Mouse (Mus musculus) thymus, adult 2 months (tissue): Measurements from ENCODE around the gene Tomm70a. TPM values are rescaled to one million over a fixed set of nuclear protein-coding genes. Genes with fewer than 3 reads are reported as not detected.

ENCODE experiments used
- DNase-seq: peaks from one replicate; pipeline ENCODE4 v3.0.0; 2021
- H3K27ac ChIP-seq: fragments of 200-500 bp; 2 replicates; pipeline ENCODE4 v1.5.1; 2012; ENCODE audit warnings: low read length, control low read depth; ENCODE audit not compliant: control insufficient read depth, insufficient read depth
- H3K27me3 ChIP-seq: fragments of 200-500 bp; 2 replicates; pipeline ENCODE4 v1.6.1; 2012; ENCODE audit warnings: mild to moderate bottlenecking, low read length, moderate library complexity, mixed read lengths; ENCODE audit not compliant: control insufficient read depth, insufficient read depth
- H3K36me3 ChIP-seq: fragments of 200-500 bp; 2 replicates; pipeline ENCODE4 v1.6.1; 2012; ENCODE audit warnings: mild to moderate bottlenecking, low read length, moderate library complexity; ENCODE audit not compliant: control insufficient read depth, insufficient read depth
- H3K4me1 ChIP-seq: fragments of 200-500 bp; replicated peaks from 2 replicates; pipeline ENCODE4 v1.6.1; 2012; ENCODE audit warnings: low read length; ENCODE audit not compliant: control insufficient read depth, insufficient read depth
- H3K4me3 ChIP-seq: fragments of 200-500 bp; 2 replicates; pipeline ENCODE4 v1.5.1; 2012; ENCODE audit warnings: mild to moderate bottlenecking, low read length, control low read depth, moderate library complexity; ENCODE audit not compliant: control insufficient read depth, insufficient read depth
- CTCF ChIP-seq: fragments of 200-500 bp; IDR thresholded peaks from 2 replicates; pipeline ENCODE4 v1.5.1; 2012; ENCODE audit warnings: mild to moderate bottlenecking, control low read depth, low read length, moderate library complexity, borderline replicate concordance; ENCODE audit not compliant: control insufficient read depth, poor library complexity, insufficient read depth; ENCODE audit errors: extremely low read depth
- POLR2A ChIP-seq: fragments of 200-500 bp; IDR thresholded peaks from 2 replicates; pipeline ENCODE4 v1.6.1; 2012; ENCODE audit warnings: mild to moderate bottlenecking, low read length, control low read depth, moderate library complexity; ENCODE audit not compliant: control insufficient read depth, poor library complexity, insufficient read depth; ENCODE audit errors: extremely low read depth
- whole genome bisulfite sequencing: fragments of 180-500 bp; shearing (Covaris S2); methylation state at CpG from one replicate; pipeline ENCODE4 v1.1.7; 2018; 5-methylcytosine and 5-hydroxymethylcytosine counted together
- polyA plus RNA-seq: library from polyadenylated mRNA; depleted of rRNA; stranded (reverse); fragments of >200 nt; gene quantifications from 2 replicates; pipeline ENCODE4 v1.2.3, GENCODE M21; 2012; rRNA removed

Gene Tomm70a
- polyA plus RNA-seq, 1 experiment, result 14.7 TPM

DNA sequence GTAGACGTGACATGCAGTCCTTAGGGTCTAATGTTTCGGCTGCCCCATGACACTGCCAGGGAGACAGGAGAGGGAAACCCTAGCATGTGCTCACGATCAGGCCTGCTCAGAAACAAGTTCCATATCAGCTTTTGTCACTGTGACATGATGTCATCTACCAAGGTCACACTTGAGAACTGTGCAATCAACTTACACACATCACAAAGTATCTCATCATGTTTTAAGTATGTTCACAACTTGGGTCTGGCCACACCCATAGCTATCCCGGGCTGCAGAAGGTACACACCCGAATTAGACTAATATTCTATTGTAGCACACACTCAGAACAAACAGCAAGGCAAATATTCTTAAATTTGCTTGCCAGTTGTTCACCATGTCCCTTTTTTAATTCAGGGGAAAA, 60.5 kb downstream of the Tomm70a start:
- Histone ChIP-seq H3K27ac (no peak overlapping the region), H3K27me3 (no peaks in the 10 kb centered on the region), H3K4me1 (no peaks in the 10 kb centered on the region), H3K36me3 (peaks cover 18% of the 10 kb centered on the region), H3K4me3 (no peak overlapping the region)
- WGBS, result 95% methylated on average over 5 of the region's 5 CpGs
- no peak for DNase-seq
- TF ChIP-seq POLR2A (no peak), CTCF (no peak)

- peaks cover 29% of the 10 kb centered on the region for H3K36me3 ChIP-seq
- TF ChIP-seq CTCF (no peak), POLR2A (no peak)
- DNase-seq, result no peak
- no peak overlapping the region for H3K27ac ChIP-seq
- H3K4me1 ChIP-seq, result no peaks in the 10 kb centered on the region
- WGBS, result 98% methylated on average over 4 of the region's 4 CpGs
- H3K27me3 ChIP-seq, result no peaks in the 10 kb centered on the region
- H3K4me3 ChIP-seq, result no peak overlapping the region
These were observed 65.1 kb downstream of the Tomm70a start for GRCm38 (mm10) chr16:57186618-57187017.

GRCm38 (mm10) chr16:57189493-57189892, 68.0 kb downstream of the Tomm70a start:
- DNase-seq, result no peak
- 45% methylated on average over 2 of the region's 2 CpGs for WGBS
- TF ChIP-seq CTCF, result no peak
- no peak for TF ChIP-seq POLR2A
- H3K27ac ChIP-seq, result no peak overlapping the region
- peaks cover 16% of the 10 kb centered on the region for H3K36me3 ChIP-seq
- no peaks in the 10 kb centered on the region for H3K4me1 ChIP-seq
- H3K27me3 ChIP-seq, result no peaks in the 10 kb centered on the region
- H3K4me3 ChIP-seq, result no peak overlapping the region

DNA sequence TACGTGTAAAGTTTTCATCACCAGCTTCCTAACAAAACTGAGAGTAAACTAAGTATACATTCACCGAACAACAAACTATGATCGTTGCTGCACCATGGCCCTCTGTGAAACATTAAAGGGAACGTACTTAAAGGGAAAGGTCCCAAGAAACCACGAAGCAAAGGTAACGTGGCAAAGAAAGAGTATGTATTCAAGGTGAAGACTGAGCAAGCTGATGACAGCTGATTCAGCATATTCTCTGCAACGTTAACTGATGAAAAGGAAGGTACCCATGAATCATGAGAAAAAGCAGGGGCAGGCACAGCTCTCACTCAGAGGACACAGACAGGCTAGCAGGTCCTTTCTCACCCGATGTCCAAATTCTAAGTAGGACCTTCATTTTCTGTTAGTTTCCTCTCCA, 68.9 kb downstream of the Tomm70a start:
- TF ChIP-seq POLR2A (no peak), CTCF (no peak)
- Histone ChIP-seq H3K36me3 (peaks cover 16% of the 10 kb centered on the region), H3K4me1 (no peaks in the 10 kb centered on the region), H3K4me3 (no peak overlapping the region), H3K27ac (no peak overlapping the region), H3K27me3 (no peaks in the 10 kb centered on the region)
- 86% methylated on average over 8 of the region's 8 CpGs for WGBS
- no peak for DNase-seq

DNA sequence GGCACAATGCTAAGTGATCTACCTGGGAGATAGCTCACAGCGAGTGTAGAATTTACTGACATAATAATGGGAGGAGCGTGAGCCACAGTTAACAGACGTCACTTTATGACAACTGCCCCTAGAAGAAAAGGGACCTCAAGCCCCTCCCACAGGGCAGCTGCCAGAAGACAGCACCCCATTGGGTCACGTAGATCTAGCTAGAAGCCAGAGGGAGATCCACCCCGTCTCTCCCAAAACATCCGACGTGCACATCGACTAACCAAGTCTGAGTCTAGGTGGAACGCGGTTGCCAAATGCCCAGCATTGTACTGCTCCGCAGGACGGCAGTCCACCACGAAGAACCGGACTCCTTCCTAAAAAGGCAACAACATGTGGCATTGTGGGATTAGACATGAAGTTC, 69.7 kb downstream of the Tomm70a start:
- TF ChIP-seq CTCF, result no peak
- TF ChIP-seq POLR2A, result no peak
- Histone ChIP-seq H3K27me3 (no peaks in the 10 kb centered on the region), H3K4me1 (no peaks in the 10 kb centered on the region), H3K36me3 (peaks cover 16% of the 10 kb centered on the region), H3K27ac (no peak overlapping the region), H3K4me3 (no peak overlapping the region)
- no peak for DNase-seq
- 98% methylated on average over 14 of the region's 14 CpGs for WGBS

DNA sequence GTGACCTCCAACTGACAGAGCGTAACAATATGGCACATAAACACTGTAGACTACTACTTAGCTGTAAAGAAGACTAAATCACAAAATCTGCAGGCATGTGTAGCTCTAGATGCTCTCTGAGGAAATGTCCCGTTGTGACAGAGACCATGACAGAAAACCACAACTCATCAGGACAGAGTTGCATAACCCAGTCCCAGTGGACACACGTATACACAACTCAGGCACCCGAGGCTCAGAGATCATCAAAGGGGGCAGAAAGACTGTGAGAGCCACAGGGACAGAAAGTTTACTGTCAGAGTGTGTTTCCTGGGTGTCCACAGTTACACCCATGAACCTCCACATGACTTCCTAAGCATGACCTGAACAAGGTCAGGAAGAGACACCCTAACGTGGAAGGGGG, 75.1 kb downstream of the Tomm70a start:
- Histone ChIP-seq H3K4me3 (no peak overlapping the region), H3K27me3 (no peaks in the 10 kb centered on the region), H3K4me1 (no peaks in the 10 kb centered on the region), H3K27ac (no peak overlapping the region), H3K36me3 (peaks cover 10% of the 10 kb centered on the region)
- 86% methylated on average over 5 of the region's 5 CpGs for WGBS
- no peak for DNase-seq
- TF ChIP-seq POLR2A (no peak), CTCF (no peak)

GRCm38 (mm10) chr16:57197281-57197680, 75.8 kb downstream of the Tomm70a start:
- H3K27ac ChIP-seq, result no peak overlapping the region
- no peak overlapping the region for H3K4me3 ChIP-seq
- WGBS, result 92% methylated on average over 3 of the region's 3 CpGs
- no peaks in the 10 kb centered on the region for H3K4me1 ChIP-seq
- DNase-seq, result no peak
- no peaks in the 10 kb centered on the region for H3K27me3 ChIP-seq
- H3K36me3 ChIP-seq, result peaks cover 6% of the 10 kb centered on the region
- TF ChIP-seq POLR2A (no peak), CTCF (no peak)

Other genes with a start within 250 kb of the Tomm70a start
- 1.2 and 2.7 TPM in 2 replicates for gene Tmem45a, start 235.5 kb upstream of the Tomm70a start, polyA plus RNA-seq
- gene Lnp1, start 193.6 kb upstream of the Tomm70a start, polyA plus RNA-seq, result not detected in 2 replicates
- 0.07 TPM in 1 of 2 replicates, not detected in the other for gene Tmem45a2, start 50.3 kb upstream of the Tomm70a start, polyA plus RNA-seq
- 14.4 and 18.4 TPM in 2 replicates for gene Nit2, start 45.6 kb downstream of the Tomm70a start, polyA plus RNA-seq
- gene Tbc1d23, start 109.8 kb downstream of the Tomm70a start, polyA plus RNA-seq, result 15.7 and 17.5 TPM in 2 replicates
- gene Tmem30c, start 171.2 kb downstream of the Tomm70a start, polyA plus RNA-seq, result not detected in 2 replicates
- gene Filip1l, start 231.4 kb downstream of the Tomm70a start, polyA plus RNA-seq, result 4.3 and 4.5 TPM in 2 replicates